Mouse (Mus musculus) CH12.LX (cell line): ENCODE results near the gene Dmkn. TPM values are rescaled to one million over a fixed set of nuclear protein-coding genes. Genes with fewer than 3 reads are reported as not detected.
"Not testable (repeated sequence)": the region's sequence is repeated elsewhere in the genome, so short reads cannot be mapped to it uniquely, and the experiment has no call there.

Experiments
- DNase-seq: peaks from one replicate; pipeline ENCODE4 v3.0.0-alpha.2; 2013; ENCODE audit errors: extremely low read depth
- H3K27ac ChIP-seq: 2 replicates; pipeline ENCODE4 v1.5.1; 2012; ENCODE audit warnings: low read depth, mild to moderate bottlenecking, control low read depth, moderate library complexity; ENCODE audit not compliant: insufficient read depth
- H3K27me3 ChIP-seq: replicated peaks from 2 replicates; pipeline ENCODE3; 2012; ENCODE audit warnings: inconsistent platforms
- H3K36me3 ChIP-seq, 2 experiments: replicated peaks in 1 of 2; 2 replicates each; pipeline versions ENCODE3 to v1.6.1; 2012; ENCODE audit warnings: inconsistent platforms in 1 of 2, low read length in 1 of 2, mild to moderate bottlenecking in 1 of 2, mixed read lengths in 1 of 2, moderate library complexity in 1 of 2; ENCODE audit not compliant: control insufficient read depth in 1 of 2, insufficient read depth in 1 of 2
- H3K4me1 ChIP-seq, 2 experiments: 2 replicates each; pipeline ENCODE4 v1.6.1; 2012; ENCODE audit warnings: inconsistent platforms in 1 of 2, moderate library complexity in 1 of 2; ENCODE audit not compliant: insufficient read depth in 2 of 2, control insufficient read depth in 1 of 2
- H3K4me2 ChIP-seq: 2 replicates; pipeline ENCODE4 v1.6.1; 2012; ENCODE audit warnings: low read depth, mild to moderate bottlenecking, control low read depth; ENCODE audit not compliant: poor library complexity, insufficient read depth, severe bottlenecking
- H3K4me3 ChIP-seq, 3 experiments: fragments of 150-350 bp in 1 of 3; sonication (generic) in 1 of 3; replicated peaks in 1 of 3; 2 replicates each; pipeline versions ENCODE3 to v1.5.1; 2011 to 2012; ENCODE audit warnings: low read depth in 2 of 3, low read length in 2 of 3, mild to moderate bottlenecking in 2 of 3, moderate library complexity in 2 of 3, control low read depth in 1 of 3, improper control_type of control experiment in 1 of 3, inconsistent platforms in 1 of 3, mixed read lengths in 1 of 3; ENCODE audit not compliant: poor library complexity in 1 of 3
- H3K79me2 ChIP-seq: replicated peaks from 2 replicates; pipeline ENCODE4 v1.6.1; 2012; ENCODE audit warnings: mild to moderate bottlenecking, moderate library complexity; ENCODE audit not compliant: control insufficient read depth, poor library complexity, insufficient read depth, severe bottlenecking; ENCODE audit errors: extremely low read depth
- H3K9ac ChIP-seq: 2 replicates; pipeline ENCODE4 v1.6.1; 2012; ENCODE audit warnings: low read depth, mild to moderate bottlenecking, control low read depth, moderate library complexity; ENCODE audit not compliant: insufficient read depth
- H3K9me3 ChIP-seq: replicated peaks from 2 replicates; pipeline ENCODE3; 2012; ENCODE audit warnings: low read length, inconsistent platforms, mixed read lengths
- BHLHE40 ChIP-seq: IDR thresholded peaks from 2 replicates; pipeline ENCODE4 v1.6.1; 2011; ENCODE audit warnings: mild to moderate bottlenecking, low read depth, low read length, improper control_type of control experiment
- CTCF ChIP-seq, 2 experiments: IDR thresholded peaks in 1 of 2; conservative IDR thresholded peaks in 1 of 2; 2 replicates each; pipeline ENCODE4 v1.5.1; 2011 to 2012; ENCODE audit warnings: low read depth in 2 of 2, low read length in 2 of 2, improper control_type of control experiment in 1 of 2, inconsistent platforms in 1 of 2, mild to moderate bottlenecking in 1 of 2, moderate library complexity in 1 of 2
- E2F4 ChIP-seq: IDR thresholded peaks from 2 replicates; pipeline ENCODE4 v1.6.1; 2011; ENCODE audit warnings: low read depth, low read length, improper control_type of control experiment; ENCODE audit not compliant: insufficient replicate concordance
- ETS1 ChIP-seq: conservative IDR thresholded peaks from 2 replicates; pipeline ENCODE4 v1.6.1; 2012; ENCODE audit warnings: low read depth, mild to moderate bottlenecking, inconsistent platforms, low read length, improper control_type of control experiment, moderate library complexity
- IRF4 ChIP-seq: IDR thresholded peaks from 2 replicates; pipeline ENCODE4 v1.6.1; 2014; ENCODE audit warnings: low read depth, mild to moderate bottlenecking, inconsistent platforms, low read length, improper control_type of control experiment
- MAX ChIP-seq: IDR thresholded peaks from 2 replicates; pipeline ENCODE4 v1.6.1; 2011; ENCODE audit warnings: low read length, improper control_type of control experiment
- NELFE ChIP-seq: IDR thresholded peaks from 2 replicates; pipeline ENCODE4 v1.6.1; 2011; ENCODE audit warnings: low read depth, low read length, improper control_type of control experiment
- NRF1 ChIP-seq: IDR thresholded peaks from 2 replicates; pipeline ENCODE4 v1.6.1; 2014; ENCODE audit warnings: low read depth, mild to moderate bottlenecking, inconsistent platforms, low read length, improper control_type of control experiment, moderate library complexity
- RCOR1 ChIP-seq: conservative IDR thresholded peaks from 2 replicates; pipeline ENCODE4 v1.6.1; 2012; ENCODE audit warnings: low read depth, mild to moderate bottlenecking, inconsistent platforms, low read length, improper control_type of control experiment
- USF2 ChIP-seq: conservative IDR thresholded peaks from 2 replicates; pipeline ENCODE4 v1.6.1; 2011; ENCODE audit warnings: low read depth, low read length, improper control_type of control experiment
- ZNF384 ChIP-seq: IDR thresholded peaks from 2 replicates; pipeline ENCODE4 v1.6.1; 2012; ENCODE audit warnings: low read depth, low read length, improper control_type of control experiment, inconsistent platforms
- dilution Hi-C: fragments of 300-500 bp; cut with MboI; formaldehyde crosslinking; loops from 2 replicates; pipeline ENCODE4 v1.14.3; 2020; ENCODE audit warnings: low sequenced_read_pairs; ENCODE audit not compliant: extremely low pct_unique_long_range_greater_than_20kb, extremely low pct_ligation_motif_present
- in situ Hi-C: fragments of 300-500 bp; cut with MboI; formaldehyde crosslinking; loops from 3 replicates; pipeline ENCODE4 v1.14.3; 2019; ENCODE audit warnings: low sequenced_read_pairs, low pct_ligation_motif_present, low pct_unique_long_range_greater_than_20kb, mixed read lengths
- polyA plus RNA-seq: library from polyadenylated mRNA; unstranded; fragments of >175 nt; gene quantifications from 2 replicates; pipeline ENCODE4 v1.2.1, GENCODE M21; 2012; ENCODE audit warnings: low read depth; ENCODE audit not compliant: insufficient read length
- total RNA-seq, 2 experiments: library from RNA; depleted of rRNA; stranded (reverse); fragments of 300-350 nt in 1 of 2; fragments of >200 nt in 1 of 2; gene quantifications; 2 replicates each; pipeline ENCODE4 v1.2.3; 2012 to 2014

Gene Dmkn
- total and polyA plus RNA-seq, 3 experiments = not detected

DNA sequence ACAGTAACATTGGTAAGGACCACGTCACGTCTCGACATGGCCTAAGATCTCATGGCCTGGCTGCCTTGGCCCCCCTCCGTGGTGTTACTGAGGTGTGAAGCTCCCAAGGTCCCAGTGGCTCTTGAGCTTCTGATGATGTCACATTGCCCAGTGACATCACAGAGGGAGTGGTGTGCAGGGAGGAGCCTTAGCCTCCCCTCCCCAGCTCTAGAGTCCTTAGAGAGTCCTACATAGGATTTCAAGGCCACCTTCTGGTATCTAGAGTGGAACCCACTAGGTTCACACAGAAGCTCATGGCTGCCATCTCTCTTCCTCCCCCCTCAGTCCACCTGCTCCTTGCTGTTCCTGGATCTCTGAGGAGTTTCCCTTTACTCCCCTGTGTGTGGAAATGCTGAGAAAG, 19.9 kb upstream of the Dmkn start, which contains the start of gene Gapdhs:
TSS of gene Gapdhs (minus strand) at position 65 of the 400 bp plus-strand sequence.
- peak; percentile 74 for DNase-seq
- H3K4me3 ChIP-seq, H3K27me3 ChIP-seq, H3K9me3 ChIP-seq, H3K79me2 ChIP-seq, H3K9ac ChIP-seq, dilution Hi-C loops, in situ Hi-C loops: not testable (repeated sequence)
- peak within 1 kb of the TSS; percentile 43; the same call in 1 of the 2 replicates for H3K4me2 ChIP-seq
- peaks cover 20 to 55% of the 10 kb centered on the region in 2 experiments for H3K4me1 ChIP-seq
- peaks cover 0 to 14% of the 10 kb centered on the region in 2 experiments for H3K36me3 ChIP-seq
- H3K27ac ChIP-seq = peak within 1 kb of the TSS; percentile 79

GRCm38 (mm10) chr7:30744022-30744598, 19.4 kb upstream of the Dmkn start:
- in situ Hi-C loops = no loop called here
- Histone ChIP-seq H3K4me3 (no peak overlapping the region), H3K4me2 (no peak overlapping the region), H3K79me2 (no peaks in the 10 kb centered on the region), H3K4me1 (peaks cover 20 to 59% of the 10 kb centered on the region in 2 experiments), H3K27me3 (no peaks in the 10 kb centered on the region), H3K36me3 (peaks cover 0 to 14% of the 10 kb centered on the region in 2 experiments), H3K9ac (no peak overlapping the region), H3K27ac (no peak overlapping the region), H3K9me3 (peaks cover 5% of the 10 kb centered on the region)
- DNase-seq = no peak
- TF ChIP-seq NELFE (no peak), MAX (no peak), IRF4 (no peak), CTCF (conservative IDR thresholded peaks at IDR 0.05 in 1 of 2, IDR thresholded peaks at IDR 0.05 in 1 of 2; ENCODE audit: low read depth in 2 of 2, low read length in 2 of 2) (no peak), USF2 (no peak), NRF1 (no peak)
- dilution Hi-C loops = no loop called here

- peak; percentile 56 for DNase-seq
- Histone ChIP-seq H3K4me1 (peaks cover 15 to 37% of the 10 kb centered on the region in 2 experiments), H3K4me2 (no peak overlapping the region), H3K4me3 (no peak overlapping the region), H3K36me3 (peaks cover 0 to 4% of the 10 kb centered on the region in 2 experiments), H3K27ac (no peak overlapping the region), H3K79me2 (no peaks in the 10 kb centered on the region), H3K9me3 (no peaks in the 10 kb centered on the region), H3K27me3 (no peaks in the 10 kb centered on the region), H3K9ac (no peak overlapping the region)
- dilution Hi-C loops (no loop called here), in situ Hi-C loops (no loop called here)
- no peak for TF ChIP-seq RCOR1
- TF ChIP-seq ZNF384 = peak; percentile 54; the same call in 1 of the 2 replicates
- TF ChIP-seq CTCF (conservative IDR thresholded peaks at IDR 0.05 in 1 of 2, IDR thresholded peaks at IDR 0.05 in 1 of 2; ENCODE audit: low read depth in 2 of 2, low read length in 2 of 2) = peak in 1 of 2 experiments; percentile 47; a peak in 2 of 4 replicates
- TF ChIP-seq BHLHE40 = peak; percentile 63
- no peak for TF ChIP-seq E2F4
- peak; percentile 80 for TF ChIP-seq ETS1
These were observed 15.9 kb upstream of the Dmkn start for GRCm38 (mm10) chr7:30747525-30748204.
